Mouse (Mus musculus) adrenal gland, adult 8-10 months (tissue): ENCODE measurements around the gene Lrpap1. TPM values are rescaled to one million over a fixed set of nuclear protein-coding genes. Genes with fewer than 3 reads are reported as not detected.
A peak's percentile ranks its signal among the peaks of the same experiment; 100 is the strongest.

Experiments used
- DNase-seq: peaks from one replicate; pipeline ENCODE4 v3.0.0; 2022
- total RNA-seq, 4 experiments: library from RNA; stranded (reverse); gene quantifications; 2 replicates each; pipeline ENCODE4 v1.2.4; 2022

Gene Lrpap1
- total RNA-seq, 4 experiments from 2014 or later = 98.6 to 149 (median 115) TPM

- DNase-seq = no peak
Measured at GRCm38 (mm10) chr5:35120024-35120423, 14.5 kb upstream of the Lrpap1 start.

GRCm38 (mm10) chr5:35118418-35118817 lies 12.9 kb upstream of the Lrpap1 start:
- peak; percentile 33 for DNase-seq

GRCm38 (mm10) chr5:35117633-35118032 lies 12.1 kb upstream of the Lrpap1 start:
- no peak for DNase-seq

- DNase-seq = no peak
Measured at GRCm38 (mm10) chr5:35116002-35116401, 10.4 kb upstream of the Lrpap1 start.

- DNase-seq = no peak
Measured at GRCm38 (mm10) chr5:35112444-35112843, 6.9 kb upstream of the Lrpap1 start.

GRCm38 (mm10) chr5:35105922-35106298 lies 344 bp upstream of the Lrpap1 start:
- no peak for DNase-seq

- DNase-seq = no peak
Measured at GRCm38 (mm10) chr5:35104183-35104959, 1.2 kb downstream of the Lrpap1 start.

GRCm38 (mm10) chr5:35103528-35103927 lies 2.0 kb downstream of the Lrpap1 start:
- DNase-seq = no peak

GRCm38 (mm10) chr5:35103086-35103485 lies 2.5 kb downstream of the Lrpap1 start:
- DNase-seq = no peak

GRCm38 (mm10) chr5:35091636-35092035 lies 13.9 kb downstream of the Lrpap1 start:
- DNase-seq = no peak

- no peak for DNase-seq
Measured at GRCm38 (mm10) chr5:35089614-35089963, 16.0 kb downstream of the Lrpap1 start.

GRCm38 (mm10) chr5:35088785-35089613 lies 16.6 kb downstream of the Lrpap1 start:
- DNase-seq = peak; percentile 73

- DNase-seq = no peak
Measured at GRCm38 (mm10) chr5:35084913-35085312, 20.7 kb downstream of the Lrpap1 start.

- no peak for DNase-seq
Measured at GRCm38 (mm10) chr5:35079101-35079500, 26.5 kb downstream of the Lrpap1 start.

- DNase-seq = no peak
Measured at GRCm38 (mm10) chr5:35076369-35076768, 29.2 kb downstream of the Lrpap1 start.

GRCm38 (mm10) chr5:35073992-35074391 lies 31.6 kb downstream of the Lrpap1 start:
- peak; percentile 85 for DNase-seq

- no peak for DNase-seq
Measured at GRCm38 (mm10) chr5:35073235-35073634, 32.3 kb downstream of the Lrpap1 start.

GRCm38 (mm10) chr5:35071855-35072254 lies 33.7 kb downstream of the Lrpap1 start:
- DNase-seq = no peak

GRCm38 (mm10) chr5:35070953-35071352 lies 34.6 kb downstream of the Lrpap1 start:
- no peak for DNase-seq

- DNase-seq = peak; percentile 77
Measured at GRCm38 (mm10) chr5:35070314-35070713, 35.3 kb downstream of the Lrpap1 start.

- no peak for DNase-seq
Measured at GRCm38 (mm10) chr5:35069841-35070240, 35.7 kb downstream of the Lrpap1 start.

GRCm38 (mm10) chr5:35060098-35060497 lies 45.5 kb downstream of the Lrpap1 start:
- DNase-seq = no peak

GRCm38 (mm10) chr5:35058216-35058615 lies 47.4 kb downstream of the Lrpap1 start:
- no peak for DNase-seq

- DNase-seq = no peak
Measured at GRCm38 (mm10) chr5:35057582-35057981, 48.0 kb downstream of the Lrpap1 start.
